Mouse (Mus musculus): ENCODE measurements around the gene Anapc13.

The Anapc13 gene

DNA sequence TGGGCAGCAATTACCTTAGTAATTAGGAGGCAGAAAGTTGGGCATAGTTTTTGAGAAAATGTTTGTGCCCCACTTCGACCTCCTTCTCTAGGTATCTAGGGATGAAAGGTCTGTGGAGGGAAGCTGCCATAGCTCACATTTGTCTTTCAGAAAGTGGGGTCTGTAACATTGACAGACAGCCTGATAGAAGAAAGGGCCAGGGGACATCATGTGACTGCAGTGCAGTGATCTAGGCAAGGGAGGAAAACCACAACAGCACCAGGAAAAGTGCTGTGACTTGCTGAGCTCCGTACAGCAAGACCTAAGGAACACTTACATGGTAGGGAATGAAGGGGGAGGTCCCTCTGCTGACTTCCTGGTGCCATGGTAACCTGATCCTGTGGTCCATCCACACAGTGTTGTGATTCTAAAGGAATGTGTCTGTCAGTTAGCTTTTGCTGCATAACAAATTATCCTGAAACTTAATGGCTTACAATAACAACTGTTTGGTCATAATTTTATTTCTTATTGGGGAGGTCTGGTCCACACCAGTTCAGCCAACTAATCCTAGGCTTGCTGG lies 5.6 kb downstream of the Anapc13 start:
- DNase-seq (ENCODE audit: low read depth, low spot score): no peak

DNA sequence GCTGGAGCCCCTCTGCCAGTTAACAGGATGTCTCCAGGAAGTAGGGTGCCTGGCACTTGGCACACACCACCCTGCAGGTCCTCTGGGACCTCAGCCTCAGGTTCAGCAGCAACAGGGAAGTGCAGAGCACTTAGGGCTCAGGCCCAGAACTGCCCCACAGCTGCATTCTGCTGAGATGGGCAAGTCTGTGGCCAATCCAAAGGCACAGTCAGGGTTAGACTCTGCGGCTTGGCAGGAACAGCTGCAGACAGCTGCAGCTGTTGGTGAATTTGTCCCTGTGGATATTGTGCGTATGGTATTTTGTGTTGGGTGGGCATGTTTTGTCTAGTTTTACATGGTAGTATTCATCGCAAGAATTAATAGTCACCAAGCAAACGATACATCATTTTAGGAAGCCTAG lies 6.1 kb downstream of the Anapc13 start:
- no peak for DNase-seq (ENCODE audit: low read depth, low spot score)

DNA sequence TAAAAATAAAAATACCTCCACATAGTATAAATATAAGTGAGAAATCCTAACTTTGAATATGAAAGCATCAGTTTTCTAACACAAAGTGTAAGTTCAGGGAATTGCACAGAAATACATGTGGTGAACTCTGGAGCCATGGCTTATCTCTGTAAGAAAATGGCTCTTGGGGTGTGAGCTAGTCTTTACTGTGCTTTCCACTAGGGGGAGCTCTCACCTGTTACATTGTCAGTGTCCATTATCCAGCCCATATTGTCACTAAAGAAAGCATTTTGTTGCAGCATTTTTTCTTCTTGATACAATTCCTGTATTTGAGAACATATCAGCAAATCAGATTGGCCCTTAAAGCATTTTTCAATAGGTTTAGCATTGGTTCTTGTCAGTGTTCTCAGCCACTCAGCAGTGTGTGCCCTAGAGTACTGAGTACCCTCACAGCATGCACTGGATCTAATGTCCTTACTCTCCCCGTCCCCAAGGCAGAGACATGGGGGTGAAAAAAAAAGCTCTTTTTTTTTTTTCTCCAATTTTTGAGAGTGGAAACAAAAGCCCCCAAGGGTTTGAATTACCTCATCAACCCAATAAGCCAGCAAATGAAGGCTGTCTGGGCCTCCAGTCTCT lies 6.9 kb downstream of the Anapc13 start:
- peak; percentile 65 for DNase-seq (ENCODE audit: low read depth, low spot score)

DNA sequence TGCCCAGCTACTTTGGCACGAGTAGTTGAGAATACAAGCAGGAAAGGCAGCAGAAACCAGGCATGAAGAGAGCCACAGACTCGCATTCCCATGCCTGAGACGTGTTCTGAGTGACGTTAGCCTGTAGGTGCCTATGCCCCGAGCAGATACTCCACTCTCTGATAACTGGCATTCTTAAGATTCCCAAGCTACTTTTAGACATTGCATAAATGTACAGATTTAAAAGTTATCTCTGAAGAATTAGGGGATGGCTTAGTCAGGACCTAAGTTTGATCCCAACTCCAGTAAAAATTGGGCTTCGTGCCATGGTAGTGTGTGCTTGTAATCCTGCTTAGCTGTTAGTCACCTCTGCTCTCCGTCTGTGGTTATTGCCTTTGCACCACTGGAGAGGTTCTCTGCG lies 8.4 kb downstream of the Anapc13 start:
- no peak for DNase-seq (ENCODE audit: low read depth, low spot score)

DNA sequence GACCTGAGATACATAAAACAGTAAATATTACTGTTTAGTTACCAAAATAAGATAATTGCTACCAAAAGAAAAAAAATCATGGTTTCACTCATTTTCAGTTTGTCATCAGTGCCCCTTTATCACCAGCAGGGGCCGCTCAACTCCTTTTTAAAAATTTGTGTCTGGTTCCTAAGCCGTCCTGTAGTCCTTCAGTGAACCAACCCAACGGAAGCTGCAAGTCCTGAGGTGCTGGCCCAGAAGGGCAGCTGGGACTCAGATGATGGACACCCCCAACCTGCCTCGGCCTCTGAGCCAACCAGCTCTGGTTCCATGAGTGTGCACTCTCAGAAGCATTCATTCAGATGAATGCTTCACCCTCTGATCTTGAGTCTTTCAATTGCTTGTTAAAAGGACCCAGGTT lies 10.5 kb downstream of the Anapc13 start:
- peak; percentile 52 for DNase-seq (ENCODE audit: low read depth, low spot score)

DNA sequence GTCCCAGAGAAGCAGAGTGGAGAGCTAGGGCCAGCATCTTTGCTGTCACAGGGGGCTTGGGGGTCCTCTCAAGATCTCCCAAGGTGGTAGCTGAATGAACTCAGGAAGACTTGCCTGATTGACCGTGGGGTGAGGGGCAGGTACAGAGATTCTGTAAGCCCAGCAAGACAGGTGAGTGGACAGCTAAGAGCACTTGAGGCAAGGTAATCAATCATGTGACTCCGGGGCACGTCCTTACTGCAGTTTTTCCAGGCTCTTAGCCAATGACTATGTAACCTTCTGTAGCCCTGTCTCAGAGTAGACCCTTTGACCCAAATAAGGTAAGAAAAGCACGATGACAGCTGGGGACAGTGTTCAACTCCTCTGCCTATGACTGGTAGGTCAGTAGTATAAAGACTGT lies 11.0 kb downstream of the Anapc13 start:
- DNase-seq (ENCODE audit: low read depth, low spot score): no peak

DNA sequence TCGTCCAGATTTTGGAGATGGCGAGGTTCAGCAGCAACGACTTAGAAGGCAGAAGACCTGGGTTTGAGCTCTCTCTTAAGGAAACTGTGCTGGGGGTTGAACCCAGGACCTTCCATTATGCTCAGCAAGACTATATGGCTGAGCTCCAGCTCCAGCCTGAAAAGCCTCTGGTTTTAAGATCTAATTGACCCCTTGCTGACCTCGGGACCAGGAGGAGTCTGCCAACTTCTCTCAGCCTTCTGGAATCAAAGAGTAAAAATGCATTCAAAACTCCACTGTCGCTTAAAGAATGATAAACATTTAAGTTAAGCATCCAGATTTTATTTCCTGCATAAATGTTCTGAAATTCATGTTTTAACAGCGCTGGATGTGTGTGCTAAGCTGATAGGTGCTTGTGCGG lies 12.9 kb downstream of the Anapc13 start:
- no peak for DNase-seq (ENCODE audit: low read depth, low spot score)

DNA sequence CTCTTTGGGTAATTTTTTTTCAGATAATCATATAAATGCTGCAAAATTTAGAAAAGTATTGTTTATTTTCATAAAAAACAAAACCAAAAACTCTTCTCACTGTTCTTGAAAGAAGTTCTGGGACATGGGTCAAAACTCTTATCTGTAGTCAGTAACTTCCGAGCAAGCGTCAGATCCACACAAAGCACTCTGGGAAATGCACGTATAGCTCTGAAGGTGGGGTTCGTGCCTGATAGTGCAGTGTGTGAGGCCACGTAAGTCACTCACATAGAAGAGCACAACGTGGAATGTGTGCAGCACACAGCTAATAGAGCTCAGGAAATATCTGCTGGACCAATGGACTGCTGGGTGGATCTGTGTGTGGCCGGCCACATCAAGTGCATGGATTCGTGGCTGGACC lies 13.4 kb downstream of the Anapc13 start:
- DNase-seq (ENCODE audit: low read depth, low spot score): no peak

DNA sequence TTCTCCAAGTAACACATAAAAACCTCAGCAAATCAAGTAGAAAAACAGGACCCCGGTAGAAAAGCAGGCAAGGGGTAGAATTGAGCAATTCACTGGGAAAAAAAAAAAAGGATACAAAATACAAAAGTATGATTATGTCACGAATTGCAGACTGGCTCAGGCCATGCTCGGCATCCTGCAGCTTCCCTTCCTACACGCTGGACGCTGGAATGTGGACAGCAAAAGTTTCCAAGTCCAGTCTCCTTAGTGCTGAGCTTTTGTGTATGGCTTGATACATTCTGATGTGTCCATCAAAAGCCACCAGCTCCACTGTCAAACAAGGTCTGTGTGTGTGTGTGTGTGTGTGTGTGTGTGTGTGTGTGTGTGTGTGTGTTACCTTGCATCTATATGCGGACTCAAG lies 15.4 kb downstream of the Anapc13 start:
- no peak for DNase-seq (ENCODE audit: low read depth, low spot score)

DNA sequence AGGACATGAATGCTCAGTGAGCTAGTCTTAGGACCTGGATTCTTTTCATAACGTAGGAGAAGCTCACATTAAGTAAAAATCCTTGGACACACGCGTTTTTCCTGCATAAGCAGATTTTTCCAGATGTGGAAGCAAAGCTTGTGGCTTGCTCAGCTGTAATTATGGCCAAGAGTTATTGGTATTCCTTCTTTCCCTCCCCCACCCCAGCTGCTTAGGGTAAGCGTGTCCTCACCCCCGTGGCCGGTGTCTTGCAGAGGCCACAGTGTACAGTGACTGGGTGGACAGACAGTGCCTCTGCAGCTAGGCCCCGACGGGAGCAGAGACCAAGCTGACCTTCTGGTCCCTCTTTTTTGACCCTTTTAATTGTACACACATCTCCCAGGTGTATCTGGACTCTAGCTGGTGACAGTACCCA lies 17.0 kb downstream of the Anapc13 start:
- no peak for DNase-seq (ENCODE audit: low read depth, low spot score)

DNA sequence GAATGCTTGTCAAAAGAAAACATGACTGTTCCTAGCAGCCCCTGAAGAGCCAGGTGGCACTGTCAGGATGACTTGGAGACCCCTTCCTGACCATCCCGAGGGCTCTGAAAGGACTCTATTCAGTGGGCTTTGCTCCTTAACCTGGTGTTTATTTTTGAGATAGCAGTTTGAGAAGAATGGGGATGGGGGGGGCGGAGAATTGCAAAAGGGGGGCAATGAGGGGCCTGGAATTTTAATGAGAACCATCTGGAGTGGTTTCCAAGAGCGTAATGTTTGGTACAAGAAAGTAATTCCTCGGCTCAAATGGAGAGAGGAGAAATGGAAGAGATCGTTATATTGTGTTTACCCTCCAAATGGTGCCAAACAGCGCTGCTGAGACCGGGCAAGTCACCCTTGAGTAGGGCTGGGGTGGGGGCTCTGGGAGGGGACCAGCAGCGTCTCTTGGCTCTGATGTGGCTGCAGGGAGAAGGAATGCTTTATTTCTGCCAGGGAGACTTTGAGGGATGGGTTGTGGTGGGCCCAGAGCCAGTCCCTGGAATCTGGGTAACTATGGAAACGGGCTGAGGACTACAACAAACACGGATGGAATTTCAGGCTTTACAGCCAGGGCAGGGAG lies 17.5 kb downstream of the Anapc13 start:
- DNase-seq (ENCODE audit: low read depth, low spot score): no peak

DNA sequence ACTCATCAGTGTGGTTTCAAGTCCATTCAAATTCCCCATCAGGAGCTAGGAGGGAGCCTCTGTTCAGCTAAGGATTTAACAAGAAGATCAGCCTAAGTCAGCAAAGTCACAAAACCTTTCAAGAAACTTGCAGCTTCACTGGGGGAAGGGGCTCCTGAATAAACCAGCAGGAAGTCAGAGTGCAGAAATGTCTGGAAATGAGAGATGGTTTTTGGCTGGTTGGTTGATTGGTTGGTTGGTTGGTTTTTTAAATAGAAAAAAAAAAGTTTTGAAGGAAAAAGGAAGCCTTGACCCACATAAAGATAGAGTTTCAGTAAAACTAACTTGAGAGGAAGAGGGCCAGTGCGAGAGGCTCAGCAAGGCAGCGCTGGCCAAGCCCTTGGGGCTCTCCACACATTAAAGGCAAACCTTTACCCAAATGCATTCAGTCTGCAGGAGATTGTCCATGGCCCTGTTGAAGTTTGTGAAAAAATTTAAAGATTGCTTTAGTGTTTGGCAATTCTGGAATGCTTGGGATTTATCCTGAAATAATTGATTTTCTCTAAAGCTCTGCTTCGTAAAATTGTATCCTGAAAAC lies 19.1 kb downstream of the Anapc13 start:
- DNase-seq (ENCODE audit: low read depth, low spot score): no peak

DNA sequence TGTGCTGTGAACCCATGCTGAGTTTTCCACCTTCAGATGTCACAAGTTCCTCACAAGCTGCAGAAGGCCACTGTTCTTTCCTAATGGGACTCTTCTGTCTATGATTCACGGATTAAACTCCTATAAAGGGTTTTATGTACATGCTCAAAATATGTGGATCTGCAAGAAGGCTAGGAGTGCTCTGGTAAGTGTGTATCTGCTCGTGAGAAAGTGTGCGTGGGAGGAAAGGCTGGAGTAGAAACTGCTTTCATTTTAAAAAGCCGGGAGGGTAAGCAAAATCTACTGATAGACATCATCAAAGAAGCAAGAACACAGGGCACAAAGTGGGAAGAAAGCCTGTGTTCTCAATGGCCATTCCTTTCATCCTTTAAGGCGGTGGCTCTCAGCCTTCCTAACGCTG lies 20.9 kb downstream of the Anapc13 start:
- no peak for DNase-seq (ENCODE audit: low read depth, low spot score)

DNA sequence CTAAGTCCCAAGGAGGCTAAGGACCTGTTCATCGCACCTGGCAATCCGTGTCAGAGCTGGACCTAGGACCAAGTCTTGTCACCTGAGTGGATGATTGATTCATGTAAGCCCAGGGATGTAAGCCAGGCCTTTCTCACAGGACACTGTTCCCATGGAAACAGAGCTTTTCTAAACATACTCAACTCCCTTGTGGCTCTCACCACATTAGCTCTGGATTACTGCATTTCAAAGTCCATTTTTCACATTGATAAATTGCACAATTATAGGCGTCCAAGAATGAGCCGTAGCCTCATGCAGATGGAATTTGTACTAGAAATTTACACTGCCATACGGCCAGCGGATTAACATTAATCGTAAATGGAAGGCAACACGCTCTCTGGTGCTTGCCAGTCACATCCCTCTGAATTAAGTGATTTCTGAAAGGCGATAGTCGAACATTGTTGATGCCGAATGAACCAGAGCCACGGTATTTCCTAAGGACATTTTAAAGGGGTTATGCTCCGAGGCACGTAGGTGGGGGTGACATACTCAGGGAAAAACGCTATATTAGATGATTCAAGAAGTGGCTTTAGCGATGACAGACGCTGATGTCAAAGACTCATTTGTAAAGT lies 23.9 kb downstream of the Anapc13 start:
- DNase-seq (ENCODE audit: low read depth, low spot score): no peak

DNA sequence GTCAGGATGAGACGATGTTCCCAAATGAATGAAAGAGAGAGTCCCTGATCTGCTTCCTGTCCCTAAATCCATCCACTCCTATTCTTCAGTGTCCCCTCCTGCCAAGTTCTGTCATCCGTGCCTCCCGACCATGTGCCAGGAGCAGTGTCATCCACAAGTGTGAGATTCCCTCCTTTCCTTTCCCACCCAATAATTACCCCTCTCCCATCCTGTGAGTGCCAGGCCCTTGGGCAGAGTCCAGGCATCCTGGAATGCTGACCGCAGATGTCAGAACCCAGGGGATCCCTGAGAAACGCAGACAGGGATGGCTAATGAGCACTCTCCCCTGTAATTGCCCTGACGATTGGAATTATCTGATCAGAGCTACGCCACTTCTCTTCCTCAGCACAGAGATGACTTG lies 24.5 kb downstream of the Anapc13 start:
- DNase-seq (ENCODE audit: low read depth, low spot score): no peak

DNA sequence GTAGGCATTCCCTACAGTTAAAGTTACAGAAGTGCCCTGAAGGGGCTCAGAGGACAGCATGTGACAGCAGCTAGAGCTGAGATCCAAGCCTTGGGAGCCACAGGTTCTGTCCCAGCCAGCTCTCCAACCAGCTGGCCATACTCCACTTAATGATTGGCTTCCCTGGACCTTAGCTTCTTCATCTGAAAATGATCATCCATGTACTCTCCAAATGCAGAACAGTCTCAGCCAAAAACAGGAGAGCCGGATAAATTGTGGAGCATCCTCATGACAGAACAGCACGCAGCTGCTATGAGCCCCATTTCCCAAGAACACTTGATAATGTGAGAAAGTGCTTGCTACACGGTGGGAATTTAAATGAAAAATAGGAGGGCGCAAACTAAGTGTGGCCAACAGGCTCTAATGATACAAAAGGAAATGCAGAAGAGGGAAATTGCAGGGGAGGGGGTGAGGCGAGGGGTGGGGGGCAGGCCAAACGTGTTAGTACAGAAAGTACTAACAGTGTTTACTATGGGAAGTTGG lies 25.2 kb downstream of the Anapc13 start:
- no peak for DNase-seq (ENCODE audit: low read depth, low spot score)

DNA sequence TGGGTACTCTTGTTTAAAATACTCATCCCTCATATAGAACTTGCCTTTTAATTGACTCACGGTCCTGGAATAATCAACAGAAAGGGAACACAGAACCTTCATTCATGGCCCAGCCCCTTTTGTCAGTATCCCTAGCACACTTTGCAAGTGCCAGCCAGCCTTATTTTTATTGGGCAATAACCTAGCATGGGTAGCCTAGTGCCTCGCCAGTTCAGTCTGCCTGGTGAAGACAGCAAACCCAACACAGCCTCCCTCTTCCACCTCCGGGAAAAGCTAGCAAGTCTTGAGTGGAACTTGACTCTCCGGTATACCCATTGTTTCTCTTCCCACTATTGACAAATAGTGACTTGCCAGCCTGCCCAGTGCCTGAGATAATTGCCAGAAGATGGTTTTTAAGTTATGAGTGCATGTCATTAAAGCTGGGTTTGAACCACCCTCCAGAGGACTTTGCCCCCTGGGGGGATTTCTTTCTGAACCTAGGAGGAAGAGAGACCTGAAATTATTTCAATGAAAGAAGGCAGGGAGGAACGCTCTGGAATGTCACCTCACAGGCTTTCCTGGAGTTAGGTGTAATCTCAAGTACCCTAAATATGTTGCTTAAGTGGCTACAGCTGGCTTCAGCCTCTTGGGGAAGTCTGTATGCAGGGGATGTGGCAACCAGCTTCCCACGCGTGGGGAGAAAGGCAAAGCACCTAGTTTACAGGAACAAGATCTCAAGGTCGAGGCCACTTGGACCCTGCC lies 30.4 kb downstream of the Anapc13 start:
- DNase-seq (ENCODE audit: low read depth, low spot score): no peak

DNA sequence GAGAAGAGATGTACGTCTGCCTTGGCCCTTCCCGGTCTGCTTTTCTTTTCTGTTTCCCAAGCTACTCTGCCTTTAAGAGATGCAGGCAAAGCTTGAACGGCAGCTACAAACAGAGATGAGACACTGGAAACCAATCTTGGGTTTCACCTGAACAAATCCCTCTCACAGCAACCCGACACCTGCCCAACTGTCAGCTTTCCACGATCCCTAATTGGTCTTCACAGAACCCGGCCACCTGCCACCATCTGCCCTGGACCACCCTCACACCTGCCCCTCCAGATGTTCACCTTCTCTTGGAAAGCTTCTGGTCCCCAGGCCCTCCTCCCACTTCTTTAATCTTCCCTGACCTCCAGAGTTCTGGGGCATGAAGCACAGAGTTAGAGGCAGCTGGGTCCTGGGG lies 42.0 kb downstream of the Anapc13 start:
- no peak for DNase-seq (ENCODE audit: low read depth, low spot score)

DNA sequence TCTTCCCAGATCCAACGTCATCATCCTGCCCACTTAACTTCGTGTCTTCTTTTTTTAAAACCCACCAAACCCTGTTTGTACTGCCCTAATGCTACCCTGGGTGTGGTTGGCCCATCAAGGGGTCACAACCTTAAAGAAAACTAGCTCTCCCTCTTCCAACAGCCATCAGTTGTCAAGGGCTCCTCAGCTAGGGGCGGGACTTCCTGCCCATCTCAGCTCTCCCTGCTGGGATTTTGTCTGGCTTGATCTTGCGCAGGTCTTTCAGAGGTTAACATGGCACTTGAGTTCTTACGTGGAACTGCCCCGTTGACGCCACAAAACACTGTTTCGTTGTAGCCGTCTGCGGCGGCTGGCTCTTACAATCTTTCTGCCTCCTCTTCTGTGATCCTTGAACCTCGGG lies 42.8 kb downstream of the Anapc13 start:
- no peak for DNase-seq (ENCODE audit: low read depth, low spot score)

DNA sequence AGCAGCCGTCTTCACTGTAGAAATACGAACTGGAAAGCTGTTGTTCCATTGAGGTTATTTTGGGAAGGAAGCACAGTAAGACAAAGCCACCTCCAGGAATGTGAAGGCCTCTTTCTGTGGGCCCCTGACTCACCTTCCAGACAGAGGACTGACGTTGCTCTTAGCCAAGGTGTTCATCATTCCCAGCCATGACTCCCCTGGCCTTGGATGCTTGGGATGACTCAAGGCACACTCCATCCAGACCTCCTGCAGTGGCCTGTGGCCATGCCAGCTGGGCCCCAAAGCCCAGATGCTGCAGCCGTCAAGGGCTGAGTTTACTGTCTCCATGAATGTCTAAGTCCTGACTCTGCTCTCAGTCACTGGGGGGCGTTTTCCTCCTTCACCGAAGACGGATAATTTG lies 47.3 kb downstream of the Anapc13 start:
- DNase-seq (ENCODE audit: low read depth, low spot score): no peak

DNA sequence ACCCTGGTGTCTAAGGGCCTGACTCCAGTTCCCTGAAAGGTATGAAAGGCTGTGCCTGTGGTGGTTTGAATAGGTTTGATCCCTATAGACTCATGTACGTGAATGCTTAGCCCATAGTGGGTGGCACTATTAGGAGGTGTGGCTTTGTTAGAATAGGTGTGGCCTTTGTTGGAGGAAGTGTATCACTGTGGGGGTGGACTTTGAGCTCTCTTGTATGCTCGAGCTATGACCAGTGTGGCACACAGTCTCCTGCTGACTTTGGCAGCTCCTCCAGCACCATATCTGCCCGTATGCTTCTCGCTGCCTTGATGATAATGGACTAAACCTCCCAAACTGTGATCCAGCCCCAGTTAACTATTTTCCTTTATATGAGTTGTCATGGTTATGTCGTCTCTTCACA lies 49.8 kb downstream of the Anapc13 start:
- DNase-seq (ENCODE audit: low read depth, low spot score): no peak

DNA sequence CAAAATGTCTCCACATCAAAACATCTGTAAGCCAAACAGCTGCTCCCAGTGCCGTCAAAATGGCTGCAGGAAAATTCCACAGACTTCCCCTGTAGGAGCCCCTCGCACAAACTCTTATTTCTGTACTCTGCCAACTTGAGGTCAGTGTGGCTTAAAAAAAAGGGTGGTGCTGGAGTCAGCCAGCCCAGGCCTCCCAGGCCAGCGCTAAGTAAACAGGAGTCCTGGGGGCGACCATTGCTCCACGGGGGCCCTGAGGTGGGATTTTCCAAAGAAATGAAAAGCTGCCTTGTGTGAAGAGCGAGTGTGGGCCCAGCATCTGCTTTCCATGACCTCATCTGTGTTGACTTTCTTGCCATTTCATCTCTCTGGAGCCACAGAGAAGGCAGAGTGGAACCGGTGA lies 55.4 kb downstream of the Anapc13 start:
- no peak for DNase-seq (ENCODE audit: low read depth, low spot score)

All from retina, adult 2 months (tissue).